Mouse (Mus musculus) liver, adult 2 months (tissue): ENCODE data around the gene Rsph6a.

ENCODE experiments used
- CTCF ChIP-seq: fragments of 200-500 bp; IDR thresholded peaks from 2 replicates; pipeline ENCODE4 v1.5.1; 2011; ENCODE audit warnings: low read depth, low read length, control low read depth
- POLR2A ChIP-seq: fragments of 200-500 bp; IDR thresholded peaks from 2 replicates; pipeline ENCODE4 v1.6.1; 2011; ENCODE audit warnings: low read length, control low read depth; ENCODE audit not compliant: insufficient read depth; ENCODE audit errors: extremely low read depth

GRCm38 (mm10) chr7:19086042-19086441 lies 31.6 kb downstream of the Rsph6a start:
- no peak for TF ChIP-seq POLR2A
- no peak for TF ChIP-seq CTCF
